ENCODE assay signal across 10 mouse cellular contexts in the genomic region with DNA sequence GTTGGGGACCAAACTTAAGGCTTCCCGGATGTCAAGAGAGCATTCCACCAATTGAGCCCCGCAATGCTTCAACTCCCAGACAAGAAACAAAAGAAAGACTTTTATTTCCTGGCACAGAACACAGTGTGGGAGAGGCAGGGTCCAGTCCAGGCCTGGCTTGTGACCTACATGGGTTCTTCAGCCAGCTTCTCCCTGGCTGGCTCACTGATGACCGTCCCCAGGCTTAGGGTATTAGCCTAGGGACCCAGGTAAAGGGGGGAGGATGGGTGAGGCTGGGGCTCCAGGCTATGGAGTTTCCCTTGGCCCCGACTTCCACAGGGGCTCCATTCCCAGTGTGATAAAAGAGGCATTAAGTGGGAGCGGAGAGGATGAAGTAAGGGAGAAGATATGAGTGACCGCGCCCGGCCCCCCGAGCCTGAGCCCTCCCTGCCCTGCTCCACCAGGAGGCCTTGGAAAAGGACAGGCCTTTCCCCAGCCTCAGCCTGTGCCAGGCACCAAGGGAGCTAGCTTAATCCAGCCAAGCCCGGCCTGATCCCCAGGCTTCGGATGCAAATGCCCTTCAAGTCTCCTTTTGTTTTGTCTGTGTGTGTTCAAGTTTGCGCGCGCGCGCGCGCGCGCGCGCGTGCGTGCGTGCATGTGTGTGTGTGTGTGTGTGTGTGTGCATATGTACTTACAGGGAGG. TPM values are rescaled to one million over a fixed set of nuclear protein-coding genes. Genes with fewer than 3 reads are reported as not detected.
DNase-seq lines count a peak whose midpoint lies in the region; ATAC-seq and TF ChIP-seq lines count a peak whose summit lies in the region.
"Had no signal": no experiment of that assay in that cellular context is flagged by ENCODE, and none has a peak within 500 bp of the region (broad histone marks: within the 10 kb centered on the region; RNA-seq: fewer than 3 reads in every experiment).

No protein-coding gene starts in this region.

- 0 out of 2 replicates have a peak overlapping the region, but pooled peaks have one; percentile 13 for H3K27ac ChIP-seq in kidney, embryonic 15.5 days
- no peak overlapping the region for H3K27ac ChIP-seq in kidney, adult 2 months (ENCODE audit: insufficient read depth, low read depth, low read length)
- H3K27ac ChIP-seq in heart, embryonic 12.5 days (ENCODE audit: poor library complexity, severe bottlenecking) = peak overlapping the region; percentile 66
- no peak overlapping the region for H3K27ac ChIP-seq in midbrain, embryonic 13.5 days

- H3K36me3 ChIP-seq in kidney, embryonic 15.5 days = no peaks in the 10 kb centered on the region
- H3K36me3 ChIP-seq in kidney, adult 2 months (ENCODE audit: control insufficient read depth, insufficient read depth, low read length) = no peaks in the 10 kb centered on the region
- H3K36me3 ChIP-seq in heart, embryonic 12.5 days = no peaks in the 10 kb centered on the region
- H3K36me3 ChIP-seq in midbrain, embryonic 13.5 days = no peaks in the 10 kb centered on the region
- H3K36me3 ChIP-seq: G1E had no signal

- no peak for DNase-seq in kidney, adult 2 months
- DNase-seq in brain, embryonic 14.5 days (ENCODE audit: low read depth) = peak; percentile 85
- no peak for DNase-seq in layer of hippocampus, postnatal 14 days (ENCODE audit: low spot score in 2 of 2)

- H3K4me2 ChIP-seq in kidney, embryonic 15.5 days = no peak overlapping the region
- H3K4me2 ChIP-seq in heart, embryonic 12.5 days = 0 out of 2 replicates have a peak overlapping the region, but pooled peaks have one; percentile 9
- H3K4me2 ChIP-seq in midbrain, embryonic 13.5 days (replicated peaks) = peak overlapping the region; percentile 21

- H3K4me1 ChIP-seq in kidney, embryonic 15.5 days = peaks cover 19% of the 10 kb centered on the region
- H3K4me1 ChIP-seq in kidney, adult 2 months (ENCODE audit: control insufficient read depth, insufficient read depth, low read length) = no peaks in the 10 kb centered on the region
- H3K4me1 ChIP-seq in heart, embryonic 12.5 days (replicated peaks) = peaks cover 35% of the 10 kb centered on the region
- peaks cover 8% of the 10 kb centered on the region for H3K4me1 ChIP-seq in midbrain, embryonic 13.5 days (replicated peaks)

- no peaks in the 10 kb centered on the region for H3K9me3 ChIP-seq in kidney, embryonic 15.5 days (replicated peaks)
- no peaks in the 10 kb centered on the region for H3K9me3 ChIP-seq in heart, embryonic 12.5 days (replicated peaks)
- 0 out of 2 replicates have a peak, but pooled peaks cover under 1% of the 10 kb centered on the region for H3K9me3 ChIP-seq in midbrain, embryonic 13.5 days
- H3K9me3 ChIP-seq: G1E had no signal

- no peak for TF ChIP-seq CTCF in kidney, adult 2 months (conservative IDR thresholded peaks at IDR 0.05; ENCODE audit: insufficient read depth, insufficient read length, low read depth, low read length)
- TF ChIP-seq CTCF in brain, embryonic 14.5 days (IDR thresholded peaks at IDR 0.05; ENCODE audit: borderline replicate concordance, extremely low read depth, insufficient read depth, insufficient read length) = no peak

- no peak for TF ChIP-seq POLR2A in kidney, adult 2 months (IDR thresholded peaks at IDR 0.05; ENCODE audit: low read depth, low read length)
- TF ChIP-seq POLR2A in brain, embryonic 14.5 days (IDR thresholded peaks at IDR 0.05; ENCODE audit: borderline replicate concordance, extremely low read depth, insufficient read depth, insufficient read length, poor library complexity, severe bottlenecking) = no peak

- H3K4me3 ChIP-seq in kidney, embryonic 15.5 days (replicated peaks) = no peak overlapping the region
- no peak overlapping the region for H3K4me3 ChIP-seq in kidney, adult 2 months (ENCODE audit: insufficient read depth, low read depth, low read length)
- no peak overlapping the region for H3K4me3 ChIP-seq in heart, embryonic 12.5 days
- no peak overlapping the region for H3K4me3 ChIP-seq in midbrain, embryonic 13.5 days (replicated peaks)

- WGBS in kidney, embryonic 15.5 days = 78% methylated on average over 25 of the region's 25 CpGs
- 82% methylated on average over 25 of the region's 25 CpGs for WGBS in kidney, adult 2 months
- 49% methylated on average over 25 of the region's 25 CpGs for WGBS in heart, embryonic 12.5 days
- WGBS in midbrain, embryonic 13.5 days = 19% methylated on average over 25 of the region's 25 CpGs

- no peak overlapping the region for H3K9ac ChIP-seq in kidney, embryonic 15.5 days
- H3K9ac ChIP-seq in heart, embryonic 12.5 days = peak overlapping the region; percentile 35
- peak overlapping the region; percentile 44; the same call in 1 of the 2 replicates for H3K9ac ChIP-seq in midbrain, embryonic 13.5 days (replicated peaks)

- no peak for ATAC-seq in kidney, embryonic 15.5 days (replicated peaks; ENCODE audit: low FRiP score)
- peak; percentile 64; the same call in 1 of the 2 replicates for ATAC-seq in heart, embryonic 12.5 days (ENCODE audit: insufficient number of reproducible peaks, low FRiP score)
- ATAC-seq in midbrain, embryonic 13.5 days = no peak
- ATAC-seq in frontal cortex, adult (ENCODE audit: low TSS enrichment) = no peak
- no peak for ATAC-seq in activated CD4-positive, CD25-positive, alpha-beta regulatory T cell, adult 4 months

- no peaks in the 10 kb centered on the region for H3K27me3 ChIP-seq in kidney, embryonic 15.5 days
- H3K27me3 ChIP-seq in kidney, adult 2 months (replicated peaks; ENCODE audit: control insufficient read depth, insufficient read depth, low read length) = no peaks in the 10 kb centered on the region
- H3K27me3 ChIP-seq in heart, embryonic 12.5 days (replicated peaks) = no peaks in the 10 kb centered on the region
- H3K27me3 ChIP-seq in midbrain, embryonic 13.5 days = no peaks in the 10 kb centered on the region

RNA-seq across cellular contexts. Expression of gene Eln, which starts 38.7 kb away (rescaled TPM):
- polyA plus RNA-seq in kidney, embryonic 15.5 days (2015; fragmentation: Nextera tagmentation; extraction: Ambion mirVana) = 81.4 and 99.6 TPM in 2 replicates
- 23.6 and 30.8 TPM in 2 replicates for polyA plus RNA-seq in kidney, adult 2 months (2012; rRNA removed)
- 21.6 and 29.1 TPM in 2 replicates for polyA plus RNA-seq in brain, embryonic 14.5 days (2012; rRNA removed)
- 147 and 150 TPM in 2 replicates for polyA plus RNA-seq in heart, embryonic 12.5 days (2016; fragmentation: Nextera tagmentation; extraction: Ambion mirVana)
- 2.1 and 2.6 TPM in 2 replicates for polyA plus RNA-seq in midbrain, embryonic 13.5 days (2015; fragmentation: Nextera tagmentation; extraction: Ambion mirVana)
- total RNA-seq in layer of hippocampus, postnatal 14 days (2021) = 100 to 1,000 TPM in 1 of 2 experiments, 10 to 100 TPM in 1; 49.4 to 112 TPM
- under 1 TPM in 1 of 2 experiments, not detected in 1; 0.15 TPM for polyA plus RNA-seq in activated CD4-positive, CD25-positive, alpha-beta regulatory T cell, adult 4 months (2017; shearing (Covaris generic))
- total RNA-seq: common myeloid progenitor, adult 5-6 weeks had no signal
- polyA plus RNA-seq: G1E had no signal

Comparison
In these comparisons a context has a peak if more than half of its experiments do, and no peak if none do; other contexts are left out.
1. H3K27ac ChIP-seq: peak in kidney, embryonic 15.5 days (single experiment) and heart, embryonic 12.5 days (single experiment); none in kidney, adult 2 months (single experiment) and midbrain, embryonic 13.5 days (single experiment).